Mouse (Mus musculus): Measurements from ENCODE around the gene Krtcap2.

Gene Krtcap2

DNA sequence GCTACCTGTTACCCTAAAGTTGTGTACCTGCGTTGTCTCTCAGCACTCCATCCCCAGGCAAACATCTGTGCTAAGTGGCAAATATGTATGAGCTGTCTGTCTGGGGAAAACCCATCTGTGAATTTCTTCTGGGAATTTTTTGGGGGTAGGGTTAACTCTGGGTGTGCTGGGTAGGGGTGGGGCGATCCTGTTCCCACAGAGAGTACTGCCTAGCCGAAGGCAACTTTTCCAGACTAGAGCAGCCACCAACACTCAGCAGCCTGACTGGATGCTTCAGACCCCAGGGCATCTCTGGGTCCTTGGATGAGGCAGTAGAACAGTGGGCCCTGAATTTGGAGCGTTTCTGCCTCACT, 36.5 kb downstream of the Krtcap2 start:
- no peak for DNase-seq

- DNase-seq = no peak
Measured at GRCm38 (mm10) chr3:89284261-89284660, 38.5 kb downstream of the Krtcap2 start.

DNA sequence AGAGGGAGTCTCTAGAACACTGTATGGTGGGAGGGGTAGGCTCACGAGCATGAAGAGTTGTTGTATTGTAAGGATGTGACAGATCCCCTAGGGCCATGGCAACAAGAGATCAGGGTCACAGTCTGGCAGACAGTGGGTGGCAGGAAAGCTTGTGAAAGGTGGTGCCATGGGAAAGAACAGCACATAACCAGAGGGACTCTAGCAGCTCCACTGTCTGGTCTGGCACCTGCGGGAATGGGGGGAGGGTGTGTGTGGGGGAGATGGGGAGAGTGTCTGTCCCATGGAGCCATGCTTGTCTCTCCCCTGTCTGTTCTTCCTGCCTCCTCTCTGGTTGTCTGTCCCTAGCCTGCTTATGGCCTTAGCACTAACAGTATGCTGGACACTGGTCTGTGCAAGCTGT, 39.8 kb downstream of the Krtcap2 start:
- DNase-seq = no peak

DNA sequence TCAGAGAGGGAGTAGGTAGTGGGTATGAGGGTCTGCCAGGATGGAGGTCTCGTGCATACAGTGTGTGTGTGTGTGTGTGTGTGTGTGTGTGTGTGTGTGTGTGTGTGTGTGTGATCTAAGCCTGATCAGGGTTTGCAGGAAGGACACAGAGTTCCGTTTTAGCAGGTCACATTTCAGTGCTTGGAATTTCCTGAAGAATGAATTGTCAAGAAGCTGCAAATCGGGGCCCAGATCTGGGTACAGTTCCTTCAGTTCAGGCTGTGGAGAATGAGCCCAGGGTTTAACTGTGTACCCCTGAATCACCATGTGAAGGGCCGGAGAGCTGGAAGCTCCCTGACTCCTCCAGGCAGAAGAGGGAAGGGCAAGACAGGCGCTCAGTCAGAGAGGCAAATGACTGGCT, 41.5 kb downstream of the Krtcap2 start:
- DNase-seq = no peak

DNA sequence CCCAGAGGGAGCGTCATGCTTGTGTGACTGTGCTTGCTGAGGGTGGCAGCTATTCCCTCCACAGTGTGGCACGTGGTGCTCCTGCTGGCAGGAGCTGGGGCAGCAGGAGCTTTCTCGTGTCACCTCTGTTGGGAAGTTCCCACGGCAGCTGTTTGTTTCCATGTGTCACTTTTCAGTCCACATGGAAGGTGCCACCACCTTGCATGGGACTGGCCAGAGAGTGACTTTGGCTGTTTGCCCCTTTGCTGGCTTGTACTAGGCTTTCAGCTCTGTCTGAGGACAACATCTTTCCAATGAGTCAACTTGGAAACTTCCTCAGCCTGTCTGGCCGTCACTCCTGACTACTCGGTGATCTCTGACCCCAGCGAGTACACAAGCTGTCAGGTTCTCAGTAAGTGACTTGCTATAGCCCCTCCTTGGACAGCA, 42.8 kb downstream of the Krtcap2 start:
- DNase-seq = peak in 1 of 2 experiments; percentile 57

GRCm38 (mm10) chr3:89291874-89292273, 46.1 kb downstream of the Krtcap2 start:
- DNase-seq = no peak

- no peak for DNase-seq
Measured at GRCm38 (mm10) chr3:89292303-89292702, 46.5 kb downstream of the Krtcap2 start.

DNA sequence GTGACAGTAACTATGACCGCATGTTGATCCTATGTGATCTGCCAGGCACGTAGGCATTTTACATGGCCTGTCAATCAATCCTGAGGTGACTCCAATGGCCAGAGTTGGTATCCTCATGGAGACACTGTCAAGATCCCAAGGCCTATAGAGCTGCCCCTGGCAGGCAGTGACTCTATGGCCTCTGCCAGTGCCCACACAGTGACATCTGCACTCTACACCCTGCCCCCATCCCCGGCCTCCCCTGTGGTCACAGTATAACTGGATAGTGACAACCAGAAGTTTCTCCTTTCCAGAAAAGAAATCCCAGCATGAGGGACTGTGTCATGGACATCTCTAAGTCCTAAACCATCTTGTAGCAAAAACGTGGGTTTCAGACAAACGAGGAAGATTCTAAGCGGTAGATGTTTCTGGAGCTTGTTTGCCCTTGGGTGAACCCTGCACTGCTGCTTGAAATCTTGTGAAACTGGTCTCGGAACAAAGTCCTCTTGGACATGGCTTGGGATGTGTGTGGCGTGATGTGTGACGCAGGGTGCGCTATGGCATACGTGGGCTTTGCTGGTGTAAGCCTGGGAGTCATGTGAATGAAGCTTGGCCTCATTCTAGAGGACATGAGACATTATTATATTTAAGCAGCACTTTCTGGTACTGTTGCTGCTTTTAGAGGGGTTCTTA, 47.6 kb downstream of the Krtcap2 start:
- peak; percentile 66 to 74 for DNase-seq

DNA sequence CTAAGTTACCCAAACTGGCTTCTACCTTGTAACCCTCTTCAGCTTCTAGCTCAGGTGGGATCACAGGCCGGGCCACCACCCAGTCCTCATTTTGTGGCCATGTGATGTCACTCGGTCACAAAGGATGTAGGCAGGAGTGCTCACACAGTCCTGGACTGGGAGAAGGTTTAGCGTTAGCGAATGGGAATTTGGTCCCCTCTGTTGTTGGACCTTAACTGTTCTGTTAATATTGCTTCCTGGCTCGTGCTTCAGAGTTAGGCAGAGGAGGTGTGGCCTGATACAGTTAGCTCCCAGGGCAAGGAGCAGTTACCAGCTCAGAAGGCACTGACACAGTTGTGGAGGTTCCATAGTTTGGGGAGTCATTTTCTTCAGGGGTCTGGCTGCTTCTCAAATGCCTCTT, 48.4 kb downstream of the Krtcap2 start:
- peak; percentile 66 to 73 for DNase-seq

GRCm38 (mm10) chr3:89295685-89296230, 50.0 kb downstream of the Krtcap2 start:
- DNase-seq = no peak

GRCm38 (mm10) chr3:89296761-89297396, 51.1 kb downstream of the Krtcap2 start:
- no peak for DNase-seq

DNA sequence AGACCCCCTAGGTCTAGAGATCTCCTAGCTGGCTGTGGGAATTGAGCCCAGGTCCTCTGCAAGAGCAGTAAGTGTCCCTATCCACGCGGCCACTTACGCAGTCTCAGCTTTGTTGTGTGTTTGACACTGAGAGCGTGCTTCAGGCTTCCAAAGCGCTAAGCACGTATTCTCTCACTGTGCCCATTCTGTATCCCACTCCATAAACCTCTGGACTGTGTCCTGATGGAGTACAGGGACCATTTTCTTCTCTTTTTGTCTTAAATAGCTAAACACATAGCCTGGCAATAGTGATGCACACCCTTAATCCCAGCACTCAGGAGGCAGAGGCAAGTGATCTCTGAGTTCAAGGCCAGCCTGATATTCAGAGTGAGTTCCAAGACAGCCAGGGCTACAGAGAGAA, 53.1 kb downstream of the Krtcap2 start:
- no peak for DNase-seq

DNA sequence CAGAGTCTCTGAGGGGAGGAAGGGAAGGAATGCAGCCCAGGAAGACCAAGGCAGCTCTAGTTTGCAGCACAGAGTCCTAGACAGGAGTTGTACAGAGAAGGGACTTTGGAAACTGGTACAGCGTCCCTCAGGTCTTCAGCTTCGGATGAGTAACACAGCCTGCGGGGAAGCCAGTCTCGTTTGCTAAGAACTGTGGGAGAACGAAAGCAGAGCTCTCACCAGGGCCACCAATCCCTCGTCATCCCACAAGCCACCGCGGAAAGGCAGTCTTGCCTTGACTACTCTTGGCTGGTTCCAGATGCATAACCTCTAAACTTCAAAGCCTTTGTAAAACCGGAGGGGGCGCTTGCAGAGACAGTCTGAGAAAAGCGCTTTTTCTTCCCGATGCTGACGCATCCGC, 53.7 kb downstream of the Krtcap2 start:
- peak in 1 of 2 experiments; percentile 42 for DNase-seq

Measured in kidney, adult 8-10 months (tissue).